Mouse (Mus musculus): ENCODE measurements around the gene Axin2.

- TF ChIP-seq MAX (IDR thresholded peaks at IDR 0.05; ENCODE audit: low read length) (no peak), POLR2AphosphoS2 (IDR thresholded peaks at IDR 0.05; ENCODE audit: low read depth, low read length) (no peak), CTCF (conservative IDR thresholded peaks at IDR 0.05 in 1 of 2, IDR thresholded peaks at IDR 0.05 in 1 of 2; ENCODE audit: low read depth in 2 of 2, low read length in 2 of 2) (no peak), IRF4 (IDR thresholded peaks at IDR 0.05; ENCODE audit: low read depth, low read length) (no peak), ZMIZ1 (IDR thresholded peaks at IDR 0.05; ENCODE audit: low read depth, low read length) (no peak), MAFK (IDR thresholded peaks at IDR 0.05; ENCODE audit: insufficient replicate concordance, low read length) (no peak), ETS1 (conservative IDR thresholded peaks at IDR 0.05; ENCODE audit: low read depth, low read length) (no peak), MXI1 (IDR thresholded peaks at IDR 0.05; ENCODE audit: low read depth, low read length) (no peak), JUND (conservative IDR thresholded peaks at IDR 0.05; ENCODE audit: low read depth, low read length) (no peak), POLR2A (IDR thresholded peaks at IDR 0.05; ENCODE audit: low read depth, low read length) (no peak), HCFC1 (IDR thresholded peaks at IDR 0.05; ENCODE audit: low read depth, low read length) (no peak), USF1 (IDR thresholded peaks at IDR 0.05; ENCODE audit: low read depth, low read length) (no peak), KAT2A (IDR thresholded peaks at IDR 0.05; ENCODE audit: insufficient replicate concordance, low read length) (no peak)
Observed at GRCm38 (mm10) chr11:108897034-108897433, 23.1 kb upstream of the Axin2 start.
